Mouse (Mus musculus) liver, postnatal 0 days (tissue): ENCODE data around the gene Tmem178.

Experiments used
- CTCF ChIP-seq: sonication (generic); IDR thresholded peaks from 2 replicates; pipeline ENCODE4 v1.5.1; 2016; ENCODE audit warnings: antibody characterized with exemption, low read depth
- EP300 ChIP-seq: IDR thresholded peaks from 2 replicates; pipeline ENCODE4 v1.6.1; 2016; ENCODE audit warnings: antibody characterized with exemption, low read depth, mild to moderate bottlenecking

- TF ChIP-seq EP300 (no peak), CTCF (no peak)
Measured at GRCm38 (mm10) chr17:80967475-80967874, 23.0 kb downstream of the Tmem178 start.
